Mouse (Mus musculus) bone marrow, adult 2 months (tissue): ENCODE measurements around the gene Pzp. TPM values are rescaled to one million over a fixed set of nuclear protein-coding genes. Genes with fewer than 3 reads are reported as not detected.

Source experiments
- H3K27ac ChIP-seq: fragments of 200-500 bp; 2 replicates; pipeline ENCODE4 v1.5.1; 2012; ENCODE audit warnings: low read depth, mild to moderate bottlenecking, control low read depth, inconsistent platforms, low read length; ENCODE audit not compliant: control insufficient read depth, poor library complexity, insufficient read depth
- H3K4me1 ChIP-seq: fragments of 200-500 bp; 2 replicates; pipeline ENCODE4 v1.6.1; 2011; ENCODE audit warnings: low read length; ENCODE audit not compliant: control insufficient read depth, insufficient read depth
- H3K4me3 ChIP-seq: fragments of 200-500 bp; replicated peaks from 2 replicates; pipeline ENCODE3; 2011; ENCODE audit warnings: mild to moderate bottlenecking, low read depth, low read length, control low read depth; ENCODE audit not compliant: control insufficient read depth
- CTCF ChIP-seq: fragments of 200-500 bp; IDR thresholded peaks from 2 replicates; pipeline ENCODE4 v1.5.1; 2011; ENCODE audit warnings: low read length, control low read depth; ENCODE audit not compliant: control insufficient read depth, insufficient read depth
- POLR2A ChIP-seq: fragments of 200-500 bp; IDR thresholded peaks from 2 replicates; pipeline ENCODE4 v1.6.1; 2011; ENCODE audit warnings: low read depth, mild to moderate bottlenecking, control low read depth, low read length, borderline replicate concordance; ENCODE audit not compliant: control insufficient read depth
- WGBS: fragments of 180-500 bp; shearing (Covaris S2); methylation state at CpG from one replicate; pipeline ENCODE4 v1.1.7; 2018; 5-methylcytosine and 5-hydroxymethylcytosine counted together
- polyA plus RNA-seq: library from polyadenylated mRNA; stranded (reverse); fragments of >200 nt; gene quantifications from 2 replicates; pipeline ENCODE4 v1.2.4, GENCODE M21; 2011; ENCODE audit warnings: low replicate concordance; ENCODE audit not compliant: missing spikeins, insufficient read depth, insufficient read length

Gene Pzp
- polyA plus RNA-seq, 1 experiment, result 8.5 TPM

GRCm38 (mm10) chr6:128466563-128466962 lies 60.0 kb downstream of the Pzp start:
- Histone ChIP-seq H3K27ac (no peak overlapping the region), H3K4me1 (no peaks in the 10 kb centered on the region), H3K4me3 (no peak overlapping the region)
- TF ChIP-seq POLR2A (no peak), CTCF (no peak)
- WGBS, result 59% methylated on average over 3 of the region's 3 CpGs

- Histone ChIP-seq H3K4me1 (no peaks in the 10 kb centered on the region), H3K4me3 (no peak overlapping the region), H3K27ac (no peak overlapping the region)
- TF ChIP-seq POLR2A (no peak), CTCF (no peak)
- 76% methylated on average over 7 of the region's 7 CpGs for WGBS
Measured at GRCm38 (mm10) chr6:128466043-128466442, 60.5 kb downstream of the Pzp start.

GRCm38 (mm10) chr6:128464996-128465395 lies 61.5 kb downstream of the Pzp start:
- TF ChIP-seq CTCF (no peak), POLR2A (no peak)
- H3K27ac ChIP-seq, result no peak overlapping the region
- 51% methylated on average over 4 of the region's 4 CpGs for WGBS
- no peaks in the 10 kb centered on the region for H3K4me1 ChIP-seq
- H3K4me3 ChIP-seq, result no peak overlapping the region

- no peak for TF ChIP-seq POLR2A
- TF ChIP-seq CTCF, result no peak
- Histone ChIP-seq H3K4me1 (no peaks in the 10 kb centered on the region), H3K27ac (no peak overlapping the region), H3K4me3 (no peak overlapping the region)
Measured at GRCm38 (mm10) chr6:128461606-128462005, 64.9 kb downstream of the Pzp start.

- no peaks in the 10 kb centered on the region for H3K4me1 ChIP-seq
- TF ChIP-seq CTCF (no peak), POLR2A (no peak)
- WGBS, result 82% methylated on average over 14 of the region's 14 CpGs
- no peak overlapping the region for H3K4me3 ChIP-seq
- no peak overlapping the region for H3K27ac ChIP-seq
Measured at GRCm38 (mm10) chr6:128460729-128461503, 65.6 kb downstream of the Pzp start.

- WGBS, result 43% methylated on average over 2 of the region's 2 CpGs
- Histone ChIP-seq H3K27ac (no peak overlapping the region), H3K4me1 (no peaks in the 10 kb centered on the region), H3K4me3 (no peak overlapping the region)
- no peak for TF ChIP-seq CTCF
- no peak for TF ChIP-seq POLR2A
Measured at GRCm38 (mm10) chr6:128460321-128460720, 66.2 kb downstream of the Pzp start.

- WGBS, result 80% methylated on average over 5 of the region's 5 CpGs
- no peaks in the 10 kb centered on the region for H3K4me1 ChIP-seq
- H3K4me3 ChIP-seq, result no peak overlapping the region
- H3K27ac ChIP-seq, result no peak overlapping the region
- no peak for TF ChIP-seq POLR2A
- TF ChIP-seq CTCF, result no peak
Measured at GRCm38 (mm10) chr6:128457186-128457585, 69.3 kb downstream of the Pzp start.

GRCm38 (mm10) chr6:128455835-128456605 lies 70.5 kb downstream of the Pzp start:
- Histone ChIP-seq H3K4me1 (no peaks in the 10 kb centered on the region), H3K27ac (no peak overlapping the region), H3K4me3 (no peak overlapping the region)
- TF ChIP-seq POLR2A, result no peak
- no peak for TF ChIP-seq CTCF
- WGBS, result 76% methylated on average over 12 of the region's 12 CpGs
